Mouse (Mus musculus): ENCODE data around the gene Slc2a1. TPM values are rescaled to one million over a fixed set of nuclear protein-coding genes. Genes with fewer than 3 reads are reported as not detected.
A peak's percentile ranks its signal among the peaks of the same experiment; 100 is the strongest.

Slc2a1 gene
- 142 and 155 TPM in 2 replicates for polyA plus RNA-seq (2015; fragmentation: Nextera tagmentation; extraction: Ambion mirVana)

- peak within 1 kb of the TSS; percentile 87 for H3K9ac ChIP-seq (ENCODE audit: low read length)
- H3K36me3 ChIP-seq (ENCODE audit: control insufficient read depth, insufficient read depth, low read length): no peaks in the 10 kb centered on the region
- peak; percentile 93 for ATAC-seq (ENCODE audit: insufficient read depth, low FRiP score)
- no peaks in the 10 kb centered on the region for H3K27me3 ChIP-seq (ENCODE audit: control insufficient read depth, insufficient read depth, low read length)
- H3K4me3 ChIP-seq (replicated peaks; ENCODE audit: low read length): peak within 1 kb of the TSS; percentile 85
- H3K4me1 ChIP-seq (ENCODE audit: control insufficient read depth, insufficient read depth, low read length): peaks cover 55% of the 10 kb centered on the region
- no peaks in the 10 kb centered on the region for H3K9me3 ChIP-seq (replicated peaks; ENCODE audit: control insufficient read depth, low read length)
- peak within 1 kb of the TSS; percentile 99 for H3K27ac ChIP-seq (ENCODE audit: low read length)
- WGBS: under 1% methylated on average over 88 of the region's 88 CpGs
- peak within 1 kb of the TSS; percentile 73 for H3K4me2 ChIP-seq (ENCODE audit: low read depth, low read length)
These were observed at the start of gene Slc2a1 for GRCm38 (mm10) chr4:119108495-119109408. Slc2a1 (plus strand) TSS chr4:119108711.

GRCm38 (mm10) chr4:119066791-119067190 lies 41.7 kb upstream of the Slc2a1 start:
- no peak for ATAC-seq (ENCODE audit: insufficient read depth, low FRiP score)
- no peaks in the 10 kb centered on the region for H3K27me3 ChIP-seq (ENCODE audit: control insufficient read depth, insufficient read depth, low read length)
- no peaks in the 10 kb centered on the region for H3K36me3 ChIP-seq (ENCODE audit: control insufficient read depth, insufficient read depth, low read length)
- H3K4me1 ChIP-seq (ENCODE audit: control insufficient read depth, insufficient read depth, low read length): peaks cover 3% of the 10 kb centered on the region; the same call in 1 of the 2 replicates
- 0 out of 2 replicates have a peak overlapping the region, but pooled peaks have one; percentile 41 for H3K27ac ChIP-seq (ENCODE audit: low read length)
- no peak overlapping the region for H3K9ac ChIP-seq (ENCODE audit: low read length)
- WGBS: 79% methylated on average over 3 of the region's 3 CpGs
- H3K4me2 ChIP-seq (ENCODE audit: low read depth, low read length): no peak overlapping the region
- no peaks in the 10 kb centered on the region for H3K9me3 ChIP-seq (replicated peaks; ENCODE audit: control insufficient read depth, low read length)
- H3K4me3 ChIP-seq (replicated peaks; ENCODE audit: low read length): no peak overlapping the region

GRCm38 (mm10) chr4:119067204-119067603 lies 41.3 kb upstream of the Slc2a1 start:
- no peaks in the 10 kb centered on the region for H3K27me3 ChIP-seq (ENCODE audit: control insufficient read depth, insufficient read depth, low read length)
- 63% methylated on average over 2 of the region's 2 CpGs for WGBS
- peaks cover 5% of the 10 kb centered on the region; the same call in 1 of the 2 replicates for H3K4me1 ChIP-seq (ENCODE audit: control insufficient read depth, insufficient read depth, low read length)
- H3K36me3 ChIP-seq (ENCODE audit: control insufficient read depth, insufficient read depth, low read length): no peaks in the 10 kb centered on the region
- H3K9me3 ChIP-seq (replicated peaks; ENCODE audit: control insufficient read depth, low read length): no peaks in the 10 kb centered on the region
- no peak; the same call in 1 of the 2 replicates for ATAC-seq (ENCODE audit: insufficient read depth, low FRiP score)
- no peak overlapping the region for H3K4me2 ChIP-seq (ENCODE audit: low read depth, low read length)
- no peak overlapping the region for H3K9ac ChIP-seq (ENCODE audit: low read length)
- H3K27ac ChIP-seq (ENCODE audit: low read length): peak overlapping the region; percentile 76; the same call in 1 of the 2 replicates
- H3K4me3 ChIP-seq (replicated peaks; ENCODE audit: low read length): no peak overlapping the region

- Histone ChIP-seq H3K4me3 (replicated peaks; ENCODE audit: low read length) (no peak overlapping the region), H3K4me2 (ENCODE audit: low read depth, low read length) (no peak overlapping the region), H3K4me1 (ENCODE audit: control insufficient read depth, insufficient read depth, low read length) (peaks cover 22% of the 10 kb centered on the region), H3K36me3 (ENCODE audit: control insufficient read depth, insufficient read depth, low read length) (no peaks in the 10 kb centered on the region), H3K27me3 (ENCODE audit: control insufficient read depth, insufficient read depth, low read length) (no peaks in the 10 kb centered on the region), H3K9me3 (replicated peaks; ENCODE audit: control insufficient read depth, low read length) (no peaks in the 10 kb centered on the region), H3K27ac (ENCODE audit: low read length) (no peak overlapping the region), H3K9ac (ENCODE audit: low read length) (no peak overlapping the region)
- 63% methylated on average over 6 of the region's 6 CpGs for WGBS
- no peak for ATAC-seq (ENCODE audit: insufficient read depth, low FRiP score)
These were observed 39.6 kb upstream of the Slc2a1 start for GRCm38 (mm10) chr4:119068918-119069317.

- WGBS: 75% methylated on average over 1 of the region's 1 CpGs
- no peak for ATAC-seq (ENCODE audit: insufficient read depth, low FRiP score)
- no peaks in the 10 kb centered on the region for H3K27me3 ChIP-seq (ENCODE audit: control insufficient read depth, insufficient read depth, low read length)
- H3K9ac ChIP-seq (ENCODE audit: low read length): no peak overlapping the region
- H3K27ac ChIP-seq (ENCODE audit: low read length): no peak overlapping the region
- no peaks in the 10 kb centered on the region for H3K9me3 ChIP-seq (replicated peaks; ENCODE audit: control insufficient read depth, low read length)
- no peaks in the 10 kb centered on the region for H3K36me3 ChIP-seq (ENCODE audit: control insufficient read depth, insufficient read depth, low read length)
- no peak overlapping the region for H3K4me3 ChIP-seq (replicated peaks; ENCODE audit: low read length)
- H3K4me2 ChIP-seq (ENCODE audit: low read depth, low read length): no peak overlapping the region
- peaks cover 23% of the 10 kb centered on the region for H3K4me1 ChIP-seq (ENCODE audit: control insufficient read depth, insufficient read depth, low read length)
These were observed 38.3 kb upstream of the Slc2a1 start for GRCm38 (mm10) chr4:119070181-119070580.

- no peak for ATAC-seq (ENCODE audit: insufficient read depth, low FRiP score)
- H3K9ac ChIP-seq (ENCODE audit: low read length): peak overlapping the region; percentile 31; the same call in 1 of the 2 replicates
- H3K27ac ChIP-seq (ENCODE audit: low read length): 0 out of 2 replicates have a peak overlapping the region, but pooled peaks have one; percentile 5
- H3K9me3 ChIP-seq (replicated peaks; ENCODE audit: control insufficient read depth, low read length): no peaks in the 10 kb centered on the region
- H3K4me1 ChIP-seq (ENCODE audit: control insufficient read depth, insufficient read depth, low read length): peaks cover 23% of the 10 kb centered on the region
- no peaks in the 10 kb centered on the region for H3K36me3 ChIP-seq (ENCODE audit: control insufficient read depth, insufficient read depth, low read length)
- H3K4me2 ChIP-seq (ENCODE audit: low read depth, low read length): no peak overlapping the region
- H3K4me3 ChIP-seq (replicated peaks; ENCODE audit: low read length): no peak overlapping the region
- 45% methylated on average over 16 of the region's 16 CpGs for WGBS
- no peaks in the 10 kb centered on the region for H3K27me3 ChIP-seq (ENCODE audit: control insufficient read depth, insufficient read depth, low read length)
These were observed 37.4 kb upstream of the Slc2a1 start for GRCm38 (mm10) chr4:119070959-119071647.

GRCm38 (mm10) chr4:119071648-119072362 lies 36.7 kb upstream of the Slc2a1 start:
- H3K4me3 ChIP-seq (replicated peaks; ENCODE audit: low read length): no peak overlapping the region
- no peaks in the 10 kb centered on the region for H3K9me3 ChIP-seq (replicated peaks; ENCODE audit: control insufficient read depth, low read length)
- WGBS: 26% methylated on average over 19 of the region's 19 CpGs
- peak overlapping the region; percentile 90 for H3K27ac ChIP-seq (ENCODE audit: low read length)
- H3K4me2 ChIP-seq (ENCODE audit: low read depth, low read length): 0 out of 2 replicates have a peak overlapping the region, but pooled peaks have one; percentile 51
- no peaks in the 10 kb centered on the region for H3K27me3 ChIP-seq (ENCODE audit: control insufficient read depth, insufficient read depth, low read length)
- peaks cover 25% of the 10 kb centered on the region for H3K4me1 ChIP-seq (ENCODE audit: control insufficient read depth, insufficient read depth, low read length)
- ATAC-seq (ENCODE audit: insufficient read depth, low FRiP score): no peak
- H3K36me3 ChIP-seq (ENCODE audit: control insufficient read depth, insufficient read depth, low read length): no peaks in the 10 kb centered on the region
- peak overlapping the region; percentile 65 for H3K9ac ChIP-seq (ENCODE audit: low read length)

- peak overlapping the region; percentile 51 for H3K4me2 ChIP-seq (ENCODE audit: low read depth, low read length)
- H3K4me1 ChIP-seq (ENCODE audit: control insufficient read depth, insufficient read depth, low read length): peaks cover 31% of the 10 kb centered on the region
- H3K4me3 ChIP-seq (replicated peaks; ENCODE audit: low read length): peak overlapping the region; percentile 20; the same call in 1 of the 2 replicates
- H3K9ac ChIP-seq (ENCODE audit: low read length): peak overlapping the region; percentile 65
- H3K36me3 ChIP-seq (ENCODE audit: control insufficient read depth, insufficient read depth, low read length): no peaks in the 10 kb centered on the region
- 42% methylated on average over 19 of the region's 19 CpGs for WGBS
- peak overlapping the region; percentile 90 for H3K27ac ChIP-seq (ENCODE audit: low read length)
- H3K27me3 ChIP-seq (ENCODE audit: control insufficient read depth, insufficient read depth, low read length): no peaks in the 10 kb centered on the region
- ATAC-seq (ENCODE audit: insufficient read depth, low FRiP score): no peak
- no peaks in the 10 kb centered on the region for H3K9me3 ChIP-seq (replicated peaks; ENCODE audit: control insufficient read depth, low read length)
These were observed 36.1 kb upstream of the Slc2a1 start for GRCm38 (mm10) chr4:119072363-119072940.

All from stomach, embryonic 16.5 days (tissue).